Mouse (Mus musculus) gastrocnemius, postnatal 10 days (tissue): ENCODE measurements around the gene D430041D05Rik. TPM values are rescaled to one million over a fixed set of nuclear protein-coding genes. Genes with fewer than 3 reads are reported as not detected.

Experiments
- DNase-seq: peaks from one replicate; pipeline ENCODE4 v3.0.0; 2021; ENCODE audit warnings: mixed read lengths
- long read RNA-seq, 2 experiments: library from polyadenylated mRNA; stranded (forward); transcript quantifications; one replicate each; pipeline ENCODE4 v2.0.0; 2021
- total RNA-seq, 2 experiments: library from RNA; stranded (reverse); gene quantifications; 2 replicates each; pipeline ENCODE4 v1.2.3; 2021

The D430041D05Rik gene
- total RNA-seq = 1 to 10 TPM; 2.9 to 3.0 TPM
- long read RNA-seq, experiment 1, partial matches to known transcripts = 2 of 3 reads
- long read RNA-seq, experiment 1, other reads (novel, unspliced or antisense) = 1 of 3 reads
- long read RNA-seq, experiment 2, full-length matches to known transcripts = 1 of 4 reads
- long read RNA-seq, experiment 2, partial matches to known transcripts = 2 of 4 reads
- long read RNA-seq, experiment 2, other reads (novel, unspliced or antisense) = 1 of 4 reads

DNA sequence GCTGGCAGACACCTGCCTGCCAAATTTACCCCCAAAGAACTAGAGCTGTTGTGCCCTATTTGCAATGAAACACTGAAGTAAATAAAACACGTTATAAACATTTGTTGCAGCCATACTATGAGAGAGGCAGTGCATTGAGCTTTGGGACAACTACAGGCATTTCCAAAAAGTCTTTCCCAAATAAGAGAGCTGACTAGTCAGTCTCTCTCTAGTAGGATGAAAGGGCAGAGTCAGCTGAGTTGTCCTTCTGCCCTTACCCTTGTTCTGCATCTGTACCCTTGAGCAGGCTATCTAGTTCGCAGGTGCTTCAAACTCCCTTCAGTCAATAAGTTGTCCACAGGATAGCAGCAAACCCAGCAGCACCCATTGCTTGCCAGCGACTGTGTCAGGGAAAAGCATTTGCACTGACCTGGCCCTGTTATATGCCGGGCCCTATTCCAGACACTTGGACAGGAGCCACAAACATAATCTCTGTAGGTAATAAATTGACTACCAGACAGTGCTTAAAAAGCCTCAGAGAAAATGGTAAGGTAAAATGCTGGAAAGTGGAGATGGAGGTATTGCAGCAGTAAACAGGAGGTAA lies at the start of gene D430041D05Rik:
Gene D430041D05Rik, minus strand, starts transcription at position 51 of the 583 bp plus-strand sequence.
- DNase-seq = no peak

DNA sequence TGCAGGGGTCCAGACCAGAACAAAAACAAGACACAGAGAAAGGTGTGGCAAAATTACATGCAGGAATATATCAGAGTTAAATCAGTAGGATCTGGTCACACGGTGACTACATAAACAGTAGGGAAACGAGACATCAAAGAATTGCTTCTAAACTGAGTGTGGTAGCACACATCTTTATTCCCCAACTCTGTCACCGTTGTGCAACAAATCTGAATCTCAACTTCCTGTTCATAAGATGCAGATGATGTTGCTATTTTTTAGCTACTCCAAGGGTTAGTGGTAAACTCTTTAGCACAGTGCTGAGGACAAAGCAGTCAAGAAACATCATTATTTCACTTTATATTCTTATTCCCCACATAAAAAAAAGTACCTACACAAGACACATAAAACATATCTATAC lies 49.2 kb upstream of the D430041D05Rik start:
- DNase-seq = no peak

DNA sequence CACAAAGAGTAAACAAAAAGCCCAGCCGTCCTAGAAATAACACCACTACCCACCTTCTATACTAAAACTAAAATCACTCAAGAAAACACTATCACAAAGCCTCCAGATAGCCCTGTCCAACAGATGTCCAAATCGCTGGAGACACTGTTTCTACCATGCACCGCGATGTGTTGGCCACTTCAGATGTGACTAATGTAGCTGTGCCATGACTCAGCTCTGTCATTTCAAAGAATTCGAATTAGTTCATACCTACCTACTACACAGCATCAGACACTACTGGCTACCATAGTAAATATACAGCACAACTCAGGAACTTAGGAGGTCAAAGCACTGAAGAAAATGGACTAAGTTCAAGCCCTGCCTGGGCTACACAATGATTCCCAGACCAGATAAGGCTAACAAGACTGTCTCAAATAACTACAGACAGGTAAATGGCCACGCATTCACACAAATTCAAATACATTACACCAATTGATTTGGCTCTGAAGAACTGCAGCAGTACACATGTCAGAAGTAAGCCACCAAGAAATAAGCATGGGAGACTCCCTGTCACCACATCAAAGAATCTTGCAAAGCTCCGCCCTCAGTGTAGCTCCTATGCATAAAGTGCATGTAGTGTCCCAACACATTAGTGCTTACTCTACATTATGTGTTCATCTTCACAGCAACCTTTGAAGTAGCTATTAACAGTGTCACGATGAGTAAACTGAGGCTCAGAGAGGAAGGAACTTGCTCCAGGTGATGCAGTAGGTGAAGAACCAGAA lies 47.9 kb upstream of the D430041D05Rik start:
- DNase-seq = no peak

DNA sequence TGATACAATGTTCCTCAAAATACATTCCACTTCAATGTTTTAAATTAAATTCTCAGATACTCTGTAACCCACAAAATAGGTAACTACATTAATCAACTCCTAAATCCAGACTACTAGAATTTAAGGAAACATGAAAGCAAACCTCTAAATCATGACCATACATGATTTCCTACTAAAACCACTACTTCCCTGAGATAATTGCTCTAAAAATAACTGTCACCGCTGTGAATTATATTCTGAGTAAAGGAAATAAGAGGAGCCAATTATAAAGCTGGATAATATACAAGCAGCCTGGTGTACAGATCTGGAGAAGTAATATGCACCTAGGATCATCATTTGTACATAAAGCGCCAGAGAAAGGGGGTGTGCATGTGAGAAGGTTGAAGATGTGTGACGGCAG lies 46.3 kb upstream of the D430041D05Rik start:
- no peak for DNase-seq

DNA sequence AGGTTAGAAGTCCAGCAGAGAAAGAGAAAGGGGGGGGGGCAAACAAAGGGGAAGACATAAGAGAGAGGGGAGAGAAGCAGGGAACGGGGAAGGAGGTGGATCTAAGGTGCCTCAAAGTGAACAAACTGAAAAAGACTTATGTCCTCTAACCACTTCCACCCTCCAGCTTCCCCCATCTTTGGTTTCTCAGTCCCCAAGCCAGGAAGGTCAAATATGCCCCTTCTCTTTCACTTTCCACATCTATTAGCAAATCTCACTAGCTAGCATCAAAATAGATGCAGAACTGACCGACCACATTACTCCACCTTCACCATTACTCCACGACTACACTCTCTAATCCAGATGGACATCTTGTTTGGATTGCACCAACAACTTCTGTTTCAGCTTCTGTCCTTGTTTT lies 39.9 kb upstream of the D430041D05Rik start:
- no peak for DNase-seq

DNA sequence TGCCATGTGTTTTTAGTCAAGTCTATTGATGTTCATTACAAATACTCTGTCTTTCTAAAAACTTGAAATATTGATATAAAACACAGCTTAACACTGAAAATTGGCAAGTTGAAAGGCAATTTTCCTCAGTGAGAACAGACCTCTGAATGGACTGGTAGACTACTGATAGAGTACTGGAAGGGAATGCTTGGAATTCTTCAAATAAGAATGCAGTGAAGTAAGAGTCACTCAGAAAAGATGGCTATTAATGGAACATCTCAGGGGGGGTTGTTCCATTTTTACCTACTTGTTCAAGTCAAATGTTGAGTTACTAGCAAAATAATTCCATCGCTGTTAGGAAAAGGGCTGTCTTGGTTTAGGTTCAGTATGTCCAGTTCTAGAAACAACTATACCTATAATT lies 38.4 kb upstream of the D430041D05Rik start:
- DNase-seq = no peak

DNA sequence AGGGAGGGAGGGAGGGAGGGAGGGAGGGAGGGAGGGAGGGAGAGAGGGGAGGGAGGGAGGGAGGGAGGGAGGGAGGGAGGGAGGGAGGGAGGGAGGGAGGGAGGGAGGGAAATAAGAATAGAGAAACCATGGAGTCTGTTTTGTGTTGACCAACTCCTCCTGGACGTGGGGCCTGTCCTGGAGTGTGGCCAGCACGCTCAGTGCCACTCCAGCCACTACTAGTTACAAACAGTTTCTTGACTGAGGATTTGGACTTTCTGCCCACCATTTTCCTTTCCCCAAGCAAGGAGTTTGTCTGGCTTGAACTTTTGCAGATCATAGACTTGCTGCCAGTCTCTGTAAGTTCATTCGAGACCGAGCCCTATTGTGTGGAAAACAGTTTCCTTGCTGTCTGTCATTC lies 37.4 kb upstream of the D430041D05Rik start:
- no peak for DNase-seq

DNA sequence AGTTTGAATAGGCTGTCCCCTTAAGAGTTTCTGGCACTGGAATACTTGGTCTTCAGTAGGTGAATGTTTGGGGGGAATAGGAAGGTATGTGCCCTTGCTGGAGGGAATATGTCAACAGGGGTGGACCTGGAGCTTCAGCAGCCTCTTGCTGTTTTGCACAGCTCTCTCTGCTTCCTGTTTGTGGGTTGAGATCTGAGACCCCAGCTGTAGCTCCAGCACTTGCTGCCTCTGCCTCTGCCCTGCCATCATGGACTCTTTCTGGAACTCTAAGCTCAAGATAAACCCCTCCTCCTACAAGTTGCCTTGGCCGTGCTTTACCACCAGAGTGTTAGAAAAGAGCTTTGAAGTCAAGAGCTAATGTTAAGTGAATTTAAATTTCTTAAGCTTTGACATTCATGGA lies 35.2 kb upstream of the D430041D05Rik start:
- DNase-seq = no peak

DNA sequence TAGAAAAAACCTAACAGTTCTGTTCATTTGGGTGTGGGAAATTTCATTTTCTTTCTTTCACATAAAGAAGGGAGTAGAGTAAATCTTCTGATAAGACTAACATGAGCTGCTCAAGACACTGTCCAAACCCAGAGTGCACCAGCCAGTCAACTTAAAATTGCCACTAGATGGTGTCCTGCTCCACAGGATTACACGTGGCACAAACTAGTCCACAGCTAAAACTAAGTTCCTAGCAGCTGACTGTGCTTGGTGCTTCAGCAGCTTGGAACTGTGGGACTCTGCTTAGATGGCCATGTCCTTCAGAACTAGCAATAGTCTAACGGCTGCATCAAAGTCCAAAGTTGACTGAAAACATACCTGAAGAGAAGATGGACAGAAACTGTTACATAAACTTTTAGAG lies 34.0 kb upstream of the D430041D05Rik start:
- peak; percentile 31 for DNase-seq

DNA sequence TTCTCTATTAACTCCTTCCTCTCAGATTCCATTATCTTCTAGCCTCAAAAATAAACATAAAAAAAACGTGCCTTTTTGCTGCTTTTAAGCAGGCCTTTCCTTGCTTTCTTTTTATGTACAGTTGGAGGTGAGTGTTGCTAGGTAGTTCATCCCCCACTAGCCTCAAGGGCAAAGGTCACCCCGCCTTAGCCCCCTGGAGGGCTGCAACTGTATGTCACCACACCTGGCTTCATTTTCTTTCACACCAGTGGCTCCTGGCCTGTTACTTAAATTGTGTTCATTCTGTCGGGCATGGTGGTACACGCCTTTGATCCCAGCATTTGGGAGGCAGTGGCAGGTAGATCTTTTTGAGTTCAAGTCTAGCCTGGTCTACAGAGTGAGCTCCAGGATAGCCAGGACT lies 31.5 kb upstream of the D430041D05Rik start:
- DNase-seq = no peak

DNA sequence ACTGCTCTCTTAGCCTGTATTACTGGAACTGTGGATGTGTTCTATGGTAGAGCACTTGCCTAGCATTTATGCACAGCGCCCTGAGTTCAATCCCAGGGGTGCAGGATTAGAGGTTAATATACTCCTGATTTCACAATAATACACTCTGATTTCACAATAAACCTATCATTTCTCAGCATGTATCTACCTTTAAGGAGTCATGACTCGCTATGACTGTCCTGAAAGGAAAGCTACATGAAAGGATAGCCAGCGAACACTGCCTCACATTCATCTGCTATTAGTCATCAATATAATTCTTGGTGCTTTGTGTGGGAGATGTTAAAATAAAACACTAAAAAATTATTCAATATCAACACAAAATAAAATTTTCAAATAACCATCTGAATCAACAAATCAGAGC lies 25.4 kb upstream of the D430041D05Rik start:
- DNase-seq = no peak

DNA sequence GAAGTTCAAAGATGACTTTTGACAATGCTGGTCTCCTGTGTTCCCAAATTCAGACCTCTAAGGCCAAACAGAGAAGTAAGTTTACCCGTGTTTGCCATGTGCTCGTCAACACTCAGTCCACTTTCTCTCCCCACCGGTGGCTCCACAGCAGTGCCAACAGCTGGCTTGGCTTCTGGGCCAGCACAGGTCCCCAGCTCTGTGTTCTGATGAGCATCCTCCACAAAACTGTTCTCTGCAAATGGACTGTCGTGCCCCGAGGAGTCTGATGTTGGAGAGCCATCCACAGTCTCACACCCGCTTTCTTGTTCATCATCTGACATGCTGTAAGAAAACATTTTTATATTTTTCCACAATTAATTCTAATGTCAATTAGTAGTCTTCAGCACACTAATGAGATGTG lies 20.3 kb upstream of the D430041D05Rik start:
- no peak for DNase-seq

DNA sequence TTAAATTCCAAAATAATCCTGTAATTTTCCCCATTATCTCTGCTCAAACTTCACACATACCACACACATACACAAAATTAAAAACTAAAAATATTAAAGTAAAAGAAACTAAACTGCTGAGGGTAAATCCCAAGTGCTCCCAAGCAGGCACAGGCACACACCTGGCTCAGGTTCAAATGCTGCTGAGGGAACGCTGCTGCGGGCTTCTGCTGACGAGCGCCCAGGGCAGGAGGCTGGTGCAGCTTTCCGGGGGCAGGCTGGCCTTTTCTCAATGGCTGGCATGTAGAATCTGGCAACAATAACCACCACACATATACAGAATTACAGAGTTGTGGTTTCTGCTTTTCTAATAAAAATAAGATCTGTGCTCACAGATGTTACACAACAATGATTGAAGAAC lies 19.8 kb upstream of the D430041D05Rik start:
- DNase-seq = no peak

DNA sequence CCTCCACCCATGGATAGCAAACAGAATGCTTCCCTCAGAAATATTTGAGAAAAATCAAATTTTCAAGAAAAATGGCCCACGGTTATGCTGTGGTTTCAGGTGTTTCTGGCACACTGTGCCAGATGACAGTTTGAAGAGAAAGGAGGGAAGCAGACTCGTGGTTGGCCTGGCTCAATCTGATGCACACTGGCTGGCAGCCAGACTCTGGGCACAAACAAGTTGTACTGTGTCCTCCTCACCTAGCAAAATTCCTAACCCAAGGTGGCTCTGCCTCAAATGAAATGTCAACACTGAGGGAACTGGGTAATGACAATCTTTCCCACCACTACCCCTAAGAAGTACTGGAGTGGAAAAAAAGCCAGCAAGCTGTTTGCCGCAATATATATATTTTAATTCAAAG lies 15.3 kb upstream of the D430041D05Rik start:
- DNase-seq = no peak

DNA sequence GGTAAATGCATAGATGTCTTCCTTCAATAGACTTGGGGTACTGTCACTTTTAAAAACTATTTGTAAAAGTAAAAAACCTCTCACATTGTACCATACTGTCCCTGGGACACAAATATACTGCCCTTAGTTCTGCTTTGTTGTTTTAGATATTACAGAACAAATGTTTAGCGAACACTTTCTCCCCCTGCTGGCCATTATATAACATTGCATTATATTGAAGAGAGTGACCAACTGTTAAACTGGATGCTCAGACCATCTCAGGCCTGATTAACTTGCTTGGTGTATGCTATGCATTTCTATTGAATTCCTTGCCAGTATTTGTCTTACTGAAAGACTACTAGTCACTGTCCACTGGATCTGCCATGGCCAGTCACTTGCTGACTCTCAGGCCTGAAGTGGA lies 11.4 kb upstream of the D430041D05Rik start:
- no peak for DNase-seq

DNA sequence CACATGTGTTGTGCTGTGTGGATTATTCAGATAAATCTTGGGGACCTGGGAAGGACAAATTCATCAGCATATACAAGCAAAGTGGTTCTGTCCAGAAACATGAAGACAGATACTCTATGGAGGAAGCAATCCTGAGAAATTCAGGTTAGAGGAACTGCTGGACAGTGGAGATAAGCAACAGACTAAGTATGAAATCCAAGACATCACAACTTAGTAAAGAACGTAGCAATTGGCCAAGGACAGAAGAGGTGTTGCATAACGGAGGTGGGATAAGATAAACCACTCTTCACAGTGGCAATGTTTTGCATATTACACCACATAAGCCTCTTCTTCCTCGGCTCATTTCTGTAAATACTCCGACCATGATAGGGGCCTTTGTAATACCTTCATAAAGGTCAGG lies 10.0 kb upstream of the D430041D05Rik start:
- no peak for DNase-seq

DNA sequence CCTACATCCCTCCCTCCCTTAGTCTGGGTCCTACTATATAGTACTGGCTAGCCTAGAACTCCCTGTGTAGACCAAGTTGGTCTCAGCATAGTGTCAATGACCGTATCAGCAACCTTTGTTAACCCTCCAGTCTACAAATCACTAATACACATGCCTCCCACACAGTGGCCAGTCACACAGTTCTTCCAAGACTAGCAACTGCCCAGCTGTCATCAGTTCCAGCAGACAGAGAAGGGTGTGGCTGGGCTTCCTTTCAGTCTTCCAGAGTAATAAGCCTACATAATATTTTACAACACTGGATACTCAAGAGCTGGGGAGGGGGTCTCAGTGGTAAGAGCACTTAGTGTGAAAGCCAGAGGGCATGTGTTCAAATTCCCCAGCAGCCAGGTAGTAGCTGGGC lies 9.2 kb upstream of the D430041D05Rik start:
- no peak for DNase-seq

DNA sequence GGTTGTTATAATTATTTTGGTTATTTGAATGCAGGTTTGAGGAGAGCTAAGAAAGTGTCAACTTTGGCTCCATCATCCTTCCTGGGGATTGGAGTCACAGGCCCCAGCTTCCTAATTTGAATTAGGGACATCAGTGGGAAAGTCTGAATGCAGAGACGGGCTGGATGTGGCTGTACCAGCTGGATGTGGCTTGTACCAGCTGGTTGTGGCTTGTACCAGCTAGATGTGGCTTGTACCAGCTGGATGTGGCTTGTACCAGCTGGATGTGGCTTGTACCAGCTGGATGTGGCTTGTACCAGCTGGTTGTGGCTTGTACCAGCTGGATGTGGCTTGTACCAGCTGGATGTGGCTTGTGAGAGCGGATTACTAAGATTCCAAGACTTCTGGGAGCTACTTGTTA lies 8.6 kb upstream of the D430041D05Rik start:
- DNase-seq = no peak

DNA sequence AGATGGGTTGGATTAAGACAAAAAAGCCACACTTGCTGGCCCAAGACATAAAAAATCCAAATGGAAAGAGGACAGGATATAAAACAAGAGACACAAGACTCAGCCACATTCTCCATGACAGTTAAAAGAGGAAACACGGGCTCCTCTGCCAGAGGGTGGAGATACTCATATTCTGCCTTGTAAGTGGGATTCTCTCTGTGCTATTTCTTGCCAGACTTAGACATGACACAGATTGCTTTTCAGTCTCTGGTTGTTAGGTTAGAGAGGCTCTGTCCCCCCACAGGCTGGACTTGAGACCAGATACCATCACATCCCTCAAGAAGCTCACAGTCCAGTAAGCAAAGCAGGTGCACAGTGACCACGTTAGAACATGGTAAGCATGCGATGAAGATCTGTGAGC lies 2.2 kb upstream of the D430041D05Rik start:
- no peak for DNase-seq

DNA sequence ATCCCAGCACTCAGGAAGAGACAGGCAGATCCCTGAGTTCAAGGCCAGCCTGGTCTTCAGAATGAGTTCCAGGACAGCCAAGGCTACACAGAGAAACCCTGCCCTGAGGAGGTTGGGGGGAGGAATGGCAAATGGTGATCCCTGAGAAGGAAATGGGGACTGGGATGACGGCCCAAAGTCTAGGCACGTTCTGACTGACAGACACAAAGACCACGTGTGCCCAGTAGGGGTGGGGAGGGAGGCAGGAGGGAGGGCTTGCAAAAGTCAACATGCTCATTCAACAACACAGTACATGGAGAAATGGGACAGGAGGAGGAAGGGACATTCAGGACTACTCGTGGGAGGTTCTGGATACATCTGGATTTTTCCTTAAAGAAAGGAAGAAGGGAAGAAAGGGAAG lies 1.7 kb upstream of the D430041D05Rik start:
- no peak for DNase-seq

DNA sequence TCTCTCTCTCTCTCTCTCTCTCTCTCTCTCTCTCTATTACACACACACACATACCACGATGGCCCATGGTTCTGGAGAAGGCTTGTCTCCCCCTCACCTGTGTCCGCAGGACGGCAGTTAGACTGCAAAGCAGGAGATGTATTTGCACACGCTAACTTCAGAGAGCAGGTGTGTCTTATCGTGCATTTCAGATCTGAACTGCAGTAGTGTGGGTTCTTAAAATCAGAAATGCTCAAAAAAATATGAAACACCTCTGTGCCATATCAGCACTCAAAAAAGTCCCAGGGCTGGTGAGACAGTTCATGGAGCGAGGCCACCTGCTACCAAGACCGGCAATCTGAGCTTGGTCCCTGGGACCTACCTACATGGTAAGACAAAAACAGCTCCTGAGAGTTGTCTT lies 993 bp upstream of the D430041D05Rik start:
- DNase-seq = no peak

DNA sequence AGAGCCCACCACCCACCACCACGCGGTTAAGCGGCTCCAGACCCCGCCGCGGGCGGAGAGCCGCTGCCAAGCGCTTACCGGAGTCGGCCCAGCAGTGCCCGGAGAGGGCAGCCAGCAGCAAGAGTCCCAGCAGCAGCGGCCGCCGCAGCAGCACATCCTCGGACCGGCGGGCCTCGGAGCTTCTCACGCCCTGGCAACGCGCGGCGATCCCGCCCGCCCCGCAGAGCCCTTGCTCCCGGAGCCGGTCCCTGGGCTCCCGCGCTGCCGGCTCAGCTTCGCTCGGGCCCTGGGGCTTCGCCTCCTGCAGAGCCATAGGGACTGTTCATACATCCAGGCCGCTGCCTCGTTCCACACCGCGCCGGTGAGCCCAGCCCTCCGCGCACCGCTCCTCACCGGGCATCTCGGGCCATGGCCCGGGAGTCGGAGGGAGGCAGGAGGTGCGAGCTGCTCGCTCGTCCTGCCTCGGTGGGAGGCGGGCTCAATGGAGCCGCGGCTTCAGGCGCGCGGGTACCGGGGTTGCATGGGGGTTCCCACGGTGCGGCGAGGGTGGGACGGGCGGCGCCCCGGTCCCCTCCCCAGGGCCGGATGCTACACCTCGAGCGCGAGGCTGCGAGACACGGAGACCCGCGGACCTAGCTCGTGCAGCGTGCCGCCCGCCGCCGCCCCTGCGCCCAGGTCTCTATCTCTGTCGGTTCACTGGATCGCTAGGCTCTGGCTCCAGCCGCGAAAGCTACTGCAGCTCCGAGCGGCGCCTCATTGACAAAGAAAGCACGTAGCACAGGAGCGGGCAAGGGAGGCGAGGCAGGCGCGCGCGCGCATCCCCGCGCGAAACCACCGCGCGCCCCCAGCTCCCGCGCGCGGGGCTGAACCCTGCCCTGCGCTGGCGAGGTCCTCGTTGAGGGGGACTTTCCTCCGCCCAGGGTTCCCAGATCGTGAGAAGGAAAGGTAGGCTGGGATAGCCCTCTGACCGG lies 677 bp downstream of the D430041D05Rik start:
- DNase-seq = peak; percentile 40

DNA sequence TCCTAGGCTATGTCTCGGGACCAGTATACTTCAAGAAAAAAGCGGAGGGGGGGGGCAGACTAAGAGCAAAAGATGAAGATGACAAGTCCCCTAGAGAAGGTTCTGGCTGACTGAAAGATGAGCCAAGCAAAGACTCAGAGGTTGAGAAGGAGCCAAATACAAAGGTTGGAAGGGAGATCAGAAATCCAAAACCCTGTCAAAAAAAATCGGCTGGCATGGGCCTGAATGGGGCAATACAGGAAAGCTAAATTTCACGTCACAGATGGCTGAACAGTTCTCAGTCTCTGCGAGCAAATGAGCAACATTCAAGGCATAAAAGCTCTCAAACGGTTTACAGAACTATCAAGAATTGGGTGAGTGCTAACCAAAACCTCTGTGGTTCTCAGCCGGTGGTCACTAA lies 2.5 kb downstream of the D430041D05Rik start:
- no peak for DNase-seq
